Mouse (Mus musculus) heart, postnatal 0 days (tissue): ENCODE results near the gene Pakap. TPM values are rescaled to one million over a fixed set of nuclear protein-coding genes. Genes with fewer than 3 reads are reported as not detected.
A peak's percentile ranks its signal among the peaks of the same experiment; 100 is the strongest.

Experiments
- ATAC-seq: fragments of 200-750 bp; cut with Nextera tagmentation; 2 replicates; pipeline ENCODE4 v1.8.0; 2017; ENCODE audit warnings: low read depth, moderate number of reproducible peaks, moderate library complexity; ENCODE audit not compliant: insufficient read depth
- DNase-seq: peaks from one replicate; pipeline ENCODE4 v3.0.0-alpha.2; 2016; ENCODE audit warnings: low spot score
- H3K27ac ChIP-seq: fragments of 300-500 bp; sonication (generic); 2 replicates; pipeline ENCODE4 v1.5.1; 2014; ENCODE audit warnings: low read depth, mild to moderate bottlenecking
- H3K27me3 ChIP-seq: fragments of 300-500 bp; sonication (generic); 2 replicates; pipeline ENCODE4 v1.6.1; 2014; ENCODE audit warnings: low read length, mixed read lengths; ENCODE audit not compliant: control insufficient read depth, insufficient read depth
- H3K36me3 ChIP-seq: fragments of 300-500 bp; sonication (generic); replicated peaks from 2 replicates; pipeline ENCODE4 v1.6.1; 2014; ENCODE audit warnings: low read length, mixed read lengths; ENCODE audit not compliant: control insufficient read depth, insufficient read depth
- H3K4me1 ChIP-seq: fragments of 300-500 bp; sonication (generic); 2 replicates; pipeline ENCODE4 v1.6.1; 2014; ENCODE audit warnings: antibody characterized with exemption; ENCODE audit not compliant: control insufficient read depth, insufficient read depth
- H3K4me2 ChIP-seq: fragments of 300-500 bp; sonication (generic); 2 replicates; pipeline ENCODE4 v1.6.1; 2014; ENCODE audit warnings: low read depth, mild to moderate bottlenecking, low read length, moderate library complexity
- H3K4me3 ChIP-seq: fragments of 300-500 bp; sonication (generic); 2 replicates; pipeline ENCODE4 v1.5.1; 2014; ENCODE audit warnings: low read depth, low read length
- H3K9ac ChIP-seq: fragments of 300-500 bp; sonication (generic); replicated peaks from 2 replicates; pipeline ENCODE4 v1.6.1; 2014; ENCODE audit warnings: low read depth, low read length, mixed read lengths
- H3K9me3 ChIP-seq: fragments of 300-500 bp; sonication (generic); replicated peaks from 2 replicates; pipeline ENCODE4 v1.6.1; 2016; ENCODE audit warnings: low read length; ENCODE audit not compliant: control insufficient read depth
- CTCF ChIP-seq: IDR thresholded peaks from 2 replicates; pipeline ENCODE4 v1.5.1; 2016; ENCODE audit warnings: antibody characterized with exemption, control low read depth, low read depth
- EP300 ChIP-seq: IDR thresholded peaks from 2 replicates; pipeline ENCODE4 v1.6.1; 2016; ENCODE audit warnings: antibody characterized with exemption, low read depth
- WGBS: fragments of 180-500 bp; shearing (Covaris S2); extraction: QIAGEN DNeasy Blood & Tissue Kit; methylation state at CpG from one replicate; pipeline ENCODE4 v1.1.7; 2014; 5-methylcytosine and 5-hydroxymethylcytosine counted together
- polyA plus RNA-seq: library from polyadenylated mRNA; unstranded; fragments of >200 nt; fragmentation: Nextera tagmentation; extraction: Ambion mirVana; gene quantifications from 2 replicates; pipeline ENCODE4 v1.2.1, GENCODE M21; 2015
- total RNA-seq: library from RNA; depleted of rRNA; stranded (reverse); fragments of >200 nt; gene quantifications from 2 replicates; pipeline ENCODE4 v1.2.3, GENCODE M21; 2014; ENCODE audit warnings: low replicate concordance

Gene Pakap
- total and polyA plus RNA-seq, 2 experiments from 2014 or later: 21.1 to 43.7 TPM

DNA sequence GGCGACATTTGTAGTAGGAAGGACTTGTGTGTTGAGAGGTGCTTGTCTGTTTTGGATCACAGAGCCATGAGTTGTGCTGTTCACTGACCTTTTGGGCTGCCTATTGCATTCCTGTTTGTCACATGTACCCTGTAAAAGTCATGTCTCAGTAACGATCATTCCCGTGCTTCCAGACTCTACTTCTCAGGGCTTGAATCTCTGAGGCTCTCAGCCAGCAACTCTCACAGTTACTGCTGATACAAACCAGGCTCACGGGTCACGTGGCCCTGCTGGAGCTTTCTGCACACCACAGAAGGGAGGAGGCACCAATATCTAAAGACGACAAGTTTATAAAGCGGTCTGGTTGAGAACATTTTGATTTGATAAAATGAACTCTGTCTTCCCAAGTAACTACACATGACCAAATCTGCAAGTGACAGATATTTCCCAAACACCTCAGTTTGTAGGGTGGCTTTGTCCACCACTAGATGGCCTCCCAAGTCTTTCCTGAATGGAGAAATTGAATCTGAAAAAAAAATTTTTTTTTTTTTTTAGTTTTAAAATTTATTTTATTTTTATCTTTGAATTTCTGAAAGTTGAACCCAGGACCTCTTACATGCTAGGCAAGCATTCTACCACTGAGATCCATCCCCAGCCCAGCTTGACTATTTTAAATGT lies 103.0 kb downstream of the Pakap start:
- no peaks in the 10 kb centered on the region; the same call in 1 of the 2 replicates for H3K36me3 ChIP-seq
- H3K9me3 ChIP-seq: no peaks in the 10 kb centered on the region
- 15% methylated on average over 7 of the region's 7 CpGs for WGBS
- peak; percentile 93 for TF ChIP-seq EP300
- peak; percentile 53 for TF ChIP-seq CTCF
- DNase-seq: peak; percentile 91
- no peak overlapping the region for H3K9ac ChIP-seq
- H3K27me3 ChIP-seq: no peaks in the 10 kb centered on the region
- no peak overlapping the region for H3K4me3 ChIP-seq
- peak overlapping the region; percentile 85 for H3K27ac ChIP-seq
- H3K4me2 ChIP-seq: peak overlapping the region; percentile 29; the same call in 1 of the 2 replicates
- peak; percentile 79 for ATAC-seq
- peaks cover 51% of the 10 kb centered on the region for H3K4me1 ChIP-seq

DNA sequence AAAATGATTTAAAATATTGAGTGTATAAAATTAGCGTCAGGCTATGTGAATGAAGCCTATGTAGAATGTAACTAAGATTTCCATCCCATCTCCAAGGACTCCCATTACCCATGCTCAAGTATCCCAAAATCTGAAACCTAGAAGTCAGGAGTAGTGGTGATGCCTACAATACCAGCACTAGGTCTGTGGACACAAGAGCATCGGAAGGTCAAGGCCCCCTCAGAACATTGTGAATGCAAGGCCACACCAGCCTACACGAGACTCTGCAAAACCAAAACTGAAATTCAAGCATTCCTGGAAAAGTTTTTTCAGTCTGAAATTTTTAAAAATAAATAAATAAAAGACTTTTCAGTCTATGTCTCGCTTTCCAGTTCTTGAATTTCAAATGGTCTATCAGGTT lies 104.6 kb downstream of the Pakap start:
- Histone ChIP-seq H3K9me3 (no peaks in the 10 kb centered on the region), H3K4me3 (no peak overlapping the region), H3K9ac (no peak overlapping the region), H3K4me2 (no peak overlapping the region), H3K36me3 (no peaks in the 10 kb centered on the region; the same call in 1 of the 2 replicates), H3K27me3 (no peaks in the 10 kb centered on the region), H3K4me1 (peaks cover 48% of the 10 kb centered on the region), H3K27ac (peak overlapping the region; percentile 85; the same call in 1 of the 2 replicates)
- ATAC-seq: no peak
- WGBS: 66% methylated on average over 4 of the region's 4 CpGs
- DNase-seq: no peak
- TF ChIP-seq EP300 (no peak), CTCF (no peak)

DNA sequence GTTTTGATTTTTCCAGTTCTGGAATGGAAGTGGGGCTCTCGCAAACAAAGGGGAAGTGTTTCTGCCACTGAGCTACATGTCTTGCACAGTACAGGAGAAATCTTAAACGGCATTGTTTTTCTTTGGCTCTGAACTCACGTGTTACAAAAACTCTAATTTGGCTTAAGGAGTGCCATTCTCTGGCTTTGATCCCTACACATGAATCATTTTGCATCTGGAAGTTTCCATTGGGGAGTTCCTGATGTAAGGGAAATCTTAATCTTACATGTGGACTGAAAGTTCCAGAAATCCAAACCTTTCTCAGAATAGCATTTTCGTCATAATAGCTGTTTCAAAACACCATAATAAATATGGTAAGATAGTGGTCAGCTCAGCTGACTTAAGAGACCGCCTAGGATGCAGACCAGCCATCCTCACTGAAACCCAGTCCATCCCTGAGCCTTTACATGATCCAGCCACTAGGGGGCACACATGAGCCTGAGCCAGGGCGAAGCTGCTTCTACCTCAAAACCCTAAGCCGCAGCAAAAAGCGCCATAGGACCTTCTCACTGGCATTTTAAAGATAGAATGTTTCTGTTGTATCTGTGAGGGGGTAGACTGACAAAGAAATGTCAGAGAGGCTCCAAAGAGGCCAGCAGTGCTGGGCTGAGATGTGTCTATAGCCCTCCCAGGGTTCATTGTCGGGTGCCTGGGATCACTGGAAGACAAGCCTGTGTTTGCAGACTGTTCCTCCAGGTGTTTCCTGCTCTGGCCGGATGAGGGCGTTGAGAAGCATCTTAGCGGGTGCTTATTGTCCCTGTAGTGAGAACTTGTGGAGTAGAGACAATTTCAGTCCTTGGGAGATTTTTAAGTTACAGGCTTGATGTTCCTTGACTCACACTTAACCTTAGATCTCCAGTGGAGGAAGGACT lies 105.3 kb downstream of the Pakap start:
- DNase-seq (peak; percentile 77), ATAC-seq (0 out of 2 replicates have a peak, but pooled peaks have one; percentile 14)
- Histone ChIP-seq H3K36me3 (no peaks in the 10 kb centered on the region; the same call in none of the 2 replicates), H3K9ac (no peak overlapping the region), H3K4me1 (peaks cover 48% of the 10 kb centered on the region), H3K4me2 (peak overlapping the region; percentile 41), H3K4me3 (no peak overlapping the region), H3K27ac (peak overlapping the region; percentile 85), H3K27me3 (no peaks in the 10 kb centered on the region), H3K9me3 (no peaks in the 10 kb centered on the region)
- 0 out of 2 replicates have a peak, but pooled peaks have one; percentile 14 for TF ChIP-seq EP300
- peak; percentile 96 for TF ChIP-seq CTCF
- WGBS: 20% methylated on average over 12 of the region's 12 CpGs

DNA sequence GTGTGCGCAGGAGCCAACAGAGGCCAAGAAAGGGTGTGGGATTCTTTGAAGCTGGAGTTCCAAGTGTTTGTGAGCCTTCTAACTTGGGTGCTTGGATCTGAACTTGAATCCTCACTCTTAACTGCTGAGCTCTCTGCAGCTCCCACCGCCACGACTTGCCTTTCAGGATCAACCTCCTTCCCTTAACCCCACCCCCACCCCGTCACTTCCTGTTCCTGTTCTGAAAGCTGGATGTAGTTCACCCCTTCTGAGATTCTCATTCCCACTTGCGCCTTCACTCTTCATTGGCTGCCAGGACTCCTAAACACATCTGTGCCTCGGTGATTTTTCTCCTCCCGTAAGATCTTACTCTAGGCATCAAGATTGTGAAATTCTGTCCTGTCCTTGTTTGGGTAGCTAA lies 106.4 kb downstream of the Pakap start:
- Histone ChIP-seq H3K9ac (no peak overlapping the region), H3K4me1 (peaks cover 45% of the 10 kb centered on the region), H3K4me3 (no peak overlapping the region), H3K36me3 (no peaks in the 10 kb centered on the region; the same call in 1 of the 2 replicates), H3K9me3 (no peaks in the 10 kb centered on the region), H3K27ac (peak overlapping the region; percentile 85), H3K27me3 (no peaks in the 10 kb centered on the region), H3K4me2 (no peak overlapping the region)
- WGBS: 55% methylated on average over 7 of the region's 7 CpGs
- TF ChIP-seq EP300: no peak
- no peak for TF ChIP-seq CTCF
- no peak for ATAC-seq
- no peak for DNase-seq

DNA sequence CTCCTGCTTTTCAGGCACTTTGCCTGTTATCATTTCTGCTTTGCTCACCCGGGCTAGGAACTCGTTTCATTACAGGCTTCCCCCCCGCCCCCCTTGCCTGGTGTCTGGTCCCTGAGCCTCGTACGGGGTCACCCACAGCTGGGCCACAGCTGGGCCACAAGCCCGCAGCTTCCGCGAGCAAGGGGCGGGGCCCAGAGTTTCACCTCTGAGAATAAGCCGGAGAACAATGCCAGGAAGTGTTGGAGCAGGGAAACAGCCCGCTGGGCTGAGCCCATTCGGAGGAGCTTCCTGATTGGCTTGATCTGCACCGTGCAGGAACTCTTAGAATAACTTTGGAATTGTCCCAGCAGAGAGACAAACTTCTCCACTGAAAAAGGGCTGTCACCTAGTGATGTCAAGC lies 107.4 kb downstream of the Pakap start:
- peak overlapping the region; percentile 56 for H3K4me2 ChIP-seq
- H3K27me3 ChIP-seq: no peaks in the 10 kb centered on the region
- DNase-seq (peak; percentile 93), ATAC-seq (peak; percentile 75)
- H3K9me3 ChIP-seq: no peaks in the 10 kb centered on the region
- H3K27ac ChIP-seq: peak overlapping the region; percentile 85
- peaks cover 35% of the 10 kb centered on the region for H3K4me1 ChIP-seq
- peak overlapping the region; percentile 29; the same call in 1 of the 2 replicates for H3K4me3 ChIP-seq
- WGBS: 1% methylated on average over 13 of the region's 13 CpGs
- TF ChIP-seq CTCF (no peak), EP300 (peak; percentile 81)
- H3K36me3 ChIP-seq: no peaks in the 10 kb centered on the region; the same call in 1 of the 2 replicates
- no peak overlapping the region for H3K9ac ChIP-seq
